Comparison of ENCODE assay signal across 8 mouse cellular contexts in genomic region chr12:117153671-117154355, GRCm38 (mm10).
A peak's percentile ranks its signal among the peaks of the same experiment; 100 is the strongest.
DNase-seq lines count a peak whose midpoint lies in the region; ATAC-seq and TF ChIP-seq lines count a peak whose summit lies in the region.

No protein-coding gene starts in this region.

- TF ChIP-seq POLR2A in thymus, adult 2 months (IDR thresholded peaks at IDR 0.05; ENCODE audit: control insufficient read depth, extremely low read depth, insufficient read depth, low read length, poor library complexity) = no peak
- TF ChIP-seq POLR2A in myocyte (IDR thresholded peaks at IDR 0.05; ENCODE audit: insufficient read length, low read depth) = peak; percentile 80

- no peaks in the 10 kb centered on the region for H3K36me3 ChIP-seq in thymus, adult 2 months (ENCODE audit: control insufficient read depth, insufficient read depth, low read length)
- no peaks in the 10 kb centered on the region for H3K36me3 ChIP-seq in forebrain, embryonic 11.5 days (ENCODE audit: control insufficient read depth, insufficient read depth, low read length)
- no peaks in the 10 kb centered on the region for H3K36me3 ChIP-seq in hindbrain, embryonic 14.5 days (replicated peaks; ENCODE audit: control insufficient read depth, insufficient read depth)
- H3K36me3 ChIP-seq in liver, embryonic 11.5 days (ENCODE audit: control insufficient read depth, insufficient read depth, low read length) = no peaks in the 10 kb centered on the region
- H3K36me3 ChIP-seq in myocyte (ENCODE audit: control insufficient read depth, insufficient read depth) = no peaks in the 10 kb centered on the region

- H3K27me3 ChIP-seq in thymus, adult 2 months (ENCODE audit: control insufficient read depth, insufficient read depth, low read length) = peaks cover 2% of the 10 kb centered on the region
- H3K27me3 ChIP-seq in forebrain, embryonic 11.5 days (ENCODE audit: control insufficient read depth, insufficient read depth, low read length) = peaks cover 51% of the 10 kb centered on the region
- peaks cover 41% of the 10 kb centered on the region for H3K27me3 ChIP-seq in hindbrain, embryonic 14.5 days (ENCODE audit: control insufficient read depth, insufficient read depth, low read length)
- peaks cover 86% of the 10 kb centered on the region for H3K27me3 ChIP-seq in liver, embryonic 11.5 days (replicated peaks; ENCODE audit: control insufficient read depth, insufficient read depth, low read length)
- H3K27me3 ChIP-seq in myocyte (ENCODE audit: control insufficient read depth, insufficient read depth, insufficient read length) = no peaks in the 10 kb centered on the region

- peaks cover 7% of the 10 kb centered on the region for H3K4me1 ChIP-seq in thymus, adult 2 months (replicated peaks; ENCODE audit: control insufficient read depth, insufficient read depth, low read length)
- peaks cover 32% of the 10 kb centered on the region for H3K4me1 ChIP-seq in forebrain, embryonic 11.5 days (replicated peaks; ENCODE audit: control insufficient read depth, insufficient read depth, low read length)
- H3K4me1 ChIP-seq in hindbrain, embryonic 14.5 days (replicated peaks; ENCODE audit: control insufficient read depth, insufficient read depth, low read length) = peaks cover 65% of the 10 kb centered on the region
- no peaks in the 10 kb centered on the region for H3K4me1 ChIP-seq in liver, embryonic 11.5 days (replicated peaks; ENCODE audit: control insufficient read depth, insufficient read depth, low read length)

- no peaks in the 10 kb centered on the region for H3K79me2 ChIP-seq in myocyte (ENCODE audit: control insufficient read depth, insufficient read depth)

- H3K9me3 ChIP-seq in forebrain, embryonic 11.5 days (ENCODE audit: control insufficient read depth, low read length) = no peaks in the 10 kb centered on the region
- no peaks in the 10 kb centered on the region for H3K9me3 ChIP-seq in hindbrain, embryonic 14.5 days (ENCODE audit: control insufficient read depth, low read length)
- no peaks in the 10 kb centered on the region for H3K9me3 ChIP-seq in liver, embryonic 11.5 days (ENCODE audit: control insufficient read depth, low read length)

- H3K4me3 ChIP-seq in thymus, adult 2 months (ENCODE audit: control insufficient read depth, insufficient read depth, low read length) = no peak overlapping the region; the same call in 1 of the 2 replicates
- peak overlapping the region; percentile 53 for H3K4me3 ChIP-seq in forebrain, embryonic 11.5 days (ENCODE audit: low read depth, low read length)
- H3K4me3 ChIP-seq in hindbrain, embryonic 14.5 days (replicated peaks; ENCODE audit: low read length) = peak overlapping the region; percentile 65
- H3K4me3 ChIP-seq in liver, embryonic 11.5 days (ENCODE audit: low read depth, low read length) = peak overlapping the region; percentile 47
- peak overlapping the region; percentile 38 for H3K4me3 ChIP-seq in myocyte

- no peak overlapping the region for H3K27ac ChIP-seq in thymus, adult 2 months (ENCODE audit: control insufficient read depth, insufficient read depth, low read length)
- peak overlapping the region; percentile 88 for H3K27ac ChIP-seq in forebrain, embryonic 11.5 days (ENCODE audit: low read depth, low read length)
- H3K27ac ChIP-seq in hindbrain, embryonic 14.5 days = peak overlapping the region; percentile 92
- H3K27ac ChIP-seq in liver, embryonic 11.5 days (ENCODE audit: low read depth, low read length) = no peak overlapping the region

- H3K4me2 ChIP-seq in forebrain, embryonic 11.5 days (ENCODE audit: low read depth, low read length, severe bottlenecking) = peak overlapping the region; percentile 66
- peak overlapping the region; percentile 73 for H3K4me2 ChIP-seq in hindbrain, embryonic 14.5 days (replicated peaks)
- peak overlapping the region; percentile 64 for H3K4me2 ChIP-seq in liver, embryonic 11.5 days
- H3K4me2 ChIP-seq in myocyte (ENCODE audit: low read depth) = peak overlapping the region; percentile 88

- peak; percentile 35 for DNase-seq in thymus, postnatal 4 days
- no peak for DNase-seq in thymus, adult 2 months
- DNase-seq in forebrain, embryonic 11.5 days (ENCODE audit: low spot score) = peak; percentile 86
- DNase-seq in hindbrain, embryonic 14.5 days (ENCODE audit: low spot score) = peak; percentile 72
- no peak for DNase-seq in liver, embryonic 11.5 days (ENCODE audit: low spot score)
- DNase-seq in ovary, postnatal 14 days (ENCODE audit: low spot score) = no peak
- no peak for DNase-seq in urinary bladder, postnatal 14 days (ENCODE audit: low spot score)

- peak; percentile 75 for ATAC-seq in forebrain, embryonic 11.5 days (replicated peaks; ENCODE audit: low FRiP score)
- ATAC-seq in hindbrain, embryonic 14.5 days (ENCODE audit: low FRiP score) = peak; percentile 74
- peak; percentile 22; the same call in 1 of the 2 replicates for ATAC-seq in liver, embryonic 11.5 days (replicated peaks; ENCODE audit: low FRiP score)

- no peak for TF ChIP-seq CTCF in thymus, adult 2 months (IDR thresholded peaks at IDR 0.05; ENCODE audit: borderline replicate concordance, control insufficient read depth, extremely low read depth, insufficient read depth, low read length, poor library complexity)

- peak overlapping the region; percentile 25 for H3ac ChIP-seq in myocyte (ENCODE audit: control insufficient read depth, insufficient read length)

- WGBS in thymus, adult 2 months = 1% methylated on average over 73 of the region's 73 CpGs
- WGBS in forebrain, embryonic 11.5 days = under 1% methylated on average over 72 of the region's 73 CpGs
- whole genome bisulfite sequencing in hindbrain, embryonic 14.5 days = under 1% methylated on average over 73 of the region's 73 CpGs
- WGBS in liver, embryonic 11.5 days = under 1% methylated on average over 69 of the region's 73 CpGs

- H3K9ac ChIP-seq in forebrain, embryonic 11.5 days (ENCODE audit: low read length) = peak overlapping the region; percentile 68
- peak overlapping the region; percentile 86 for H3K9ac ChIP-seq in hindbrain, embryonic 14.5 days
- H3K9ac ChIP-seq in liver, embryonic 11.5 days (ENCODE audit: low read depth, low read length) = no peak overlapping the region

TF ChIP-seq in myocyte, 11 proteins besides CTCF, POLR2A, EP300 and RAD21:
- no peak for TF ChIP-seq CEBPB (IDR thresholded peaks at IDR 0.05; ENCODE audit: insufficient read depth, poor library complexity, severe bottlenecking)
- peak in 1 of 3 experiments; percentile 7 for TF ChIP-seq MYOG (IDR thresholded peaks at IDR 0.05; ENCODE audit: control insufficient read depth in 1 of 3, insufficient read depth in 1 of 3, insufficient read length in 2 of 3, low read depth in 2 of 3)
TF ChIP-seq in myocyte: peak in this region for 1.

Comparison
In these comparisons a context has a peak if more than half of its experiments do, and no peak if none do; other contexts are left out.
1. DNase-seq: peak in thymus, postnatal 4 days (single experiment), forebrain, embryonic 11.5 days (single experiment) and hindbrain, embryonic 14.5 days (single experiment); none in thymus, adult 2 months (single experiment), liver, embryonic 11.5 days (single experiment), ovary, postnatal 14 days (single experiment) and urinary bladder, postnatal 14 days (single experiment).
2. H3K27ac ChIP-seq: peak in forebrain, embryonic 11.5 days (single experiment) and hindbrain, embryonic 14.5 days (single experiment); none in thymus, adult 2 months (single experiment) and liver, embryonic 11.5 days (single experiment).
3. ATAC-seq: peak in every context shown above with its lines; median percentile 75 in forebrain, embryonic 11.5 days; 74 in hindbrain, embryonic 14.5 days; 22 in liver, embryonic 11.5 days.
4. Peak in every context shown above with its lines, with median percentiles within 50 percentile points of each other: H3K4me2 ChIP-seq.